Mouse (Mus musculus): ENCODE data around the gene Med13l. TPM values are rescaled to one million over a fixed set of nuclear protein-coding genes. Genes with fewer than 3 reads are reported as not detected.

Gene Med13l
- polyA plus RNA-seq, 1 experiment from 2014 or later = 18.6 TPM

GRCm38 (mm10) chr5:118638534-118639109 is 78.1 kb downstream of the Med13l start:
- Histone ChIP-seq H3K4me2 (ENCODE audit: low read depth, low read length) (no peak overlapping the region), H3K9me3 (ENCODE audit: control insufficient read depth, low read length) (no peaks in the 10 kb centered on the region), H3K9ac (replicated peaks; ENCODE audit: low read depth, low read length) (no peak overlapping the region), H3K27ac (ENCODE audit: low read depth, low read length) (no peak overlapping the region), H3K4me3 (ENCODE audit: low read depth, low read length) (no peak overlapping the region), H3K27me3 (ENCODE audit: control insufficient read depth, insufficient read depth, low read length) (no peaks in the 10 kb centered on the region), H3K4me1 (ENCODE audit: control insufficient read depth, insufficient read depth, low read length) (peaks cover 10% of the 10 kb centered on the region), H3K36me3 (ENCODE audit: control insufficient read depth, insufficient read depth, low read length) (no peaks in the 10 kb centered on the region)
- ATAC-seq (ENCODE audit: low read depth) = no peak
- 79% methylated on average over 9 of the region's 9 CpGs for WGBS

DNA sequence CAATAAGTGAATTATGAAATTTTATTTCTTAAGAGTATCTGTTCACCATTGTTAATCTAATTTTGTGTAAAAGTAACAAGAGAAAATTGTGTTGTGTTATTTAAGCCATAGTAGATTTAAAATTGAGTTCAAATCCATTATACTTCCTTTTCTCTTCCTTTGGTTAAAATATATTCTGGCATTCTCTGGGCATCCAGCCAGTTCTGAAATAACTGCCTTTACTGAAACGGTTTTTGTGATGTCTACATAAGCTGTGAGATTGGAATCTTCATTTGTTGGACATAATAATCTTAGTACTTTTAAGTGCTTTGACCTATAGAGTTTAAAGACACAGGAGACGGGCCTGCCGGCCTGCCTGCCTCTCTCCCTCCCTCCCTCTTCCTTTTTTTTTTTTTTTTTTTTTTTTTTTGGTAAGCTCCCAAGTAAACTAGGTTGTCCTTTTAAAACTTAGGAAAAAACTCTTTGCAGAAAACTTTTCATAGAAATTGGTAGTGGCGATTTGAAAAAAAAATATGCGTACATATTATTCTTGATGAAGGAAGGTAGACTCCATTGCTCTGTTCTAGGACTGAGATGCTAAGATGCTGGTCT is 78.7 kb downstream of the Med13l start:
- no peaks in the 10 kb centered on the region for H3K36me3 ChIP-seq (ENCODE audit: control insufficient read depth, insufficient read depth, low read length)
- H3K27me3 ChIP-seq (ENCODE audit: control insufficient read depth, insufficient read depth, low read length) = no peaks in the 10 kb centered on the region
- 65% methylated on average over 5 of the region's 5 CpGs for WGBS
- no peak for ATAC-seq (ENCODE audit: low read depth)
- no peak overlapping the region for H3K4me3 ChIP-seq (ENCODE audit: low read depth, low read length)
- peaks cover 10% of the 10 kb centered on the region for H3K4me1 ChIP-seq (ENCODE audit: control insufficient read depth, insufficient read depth, low read length)
- H3K4me2 ChIP-seq (ENCODE audit: low read depth, low read length) = no peak overlapping the region
- no peaks in the 10 kb centered on the region for H3K9me3 ChIP-seq (ENCODE audit: control insufficient read depth, low read length)
- H3K27ac ChIP-seq (ENCODE audit: low read depth, low read length) = no peak overlapping the region
- H3K9ac ChIP-seq (replicated peaks; ENCODE audit: low read depth, low read length) = no peak overlapping the region

DNA sequence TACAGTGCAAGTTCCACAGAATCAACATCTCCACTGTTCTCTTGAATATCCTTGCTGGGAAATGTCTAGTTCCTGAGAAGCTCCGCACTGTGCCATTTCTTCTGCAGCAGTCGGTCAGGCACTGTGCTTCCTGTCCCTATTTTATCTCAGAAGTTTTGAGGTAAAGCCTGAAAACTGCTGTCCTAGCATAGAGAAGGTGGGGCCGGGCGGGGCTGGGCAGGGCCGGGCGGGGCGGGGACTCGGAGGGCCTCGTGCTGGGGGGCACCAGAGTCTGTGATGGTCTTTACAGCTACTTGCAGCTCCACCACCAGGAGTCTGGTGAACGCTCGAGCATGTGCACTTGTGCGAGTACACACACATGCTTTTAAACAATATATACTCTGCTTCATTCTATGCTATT is 83.6 kb downstream of the Med13l start:
- peaks cover 4% of the 10 kb centered on the region for H3K4me1 ChIP-seq (ENCODE audit: control insufficient read depth, insufficient read depth, low read length)
- H3K4me2 ChIP-seq (ENCODE audit: low read depth, low read length) = no peak overlapping the region
- no peak overlapping the region for H3K4me3 ChIP-seq (ENCODE audit: low read depth, low read length)
- H3K36me3 ChIP-seq (ENCODE audit: control insufficient read depth, insufficient read depth, low read length) = no peaks in the 10 kb centered on the region
- no peaks in the 10 kb centered on the region for H3K9me3 ChIP-seq (ENCODE audit: control insufficient read depth, low read length)
- no peak overlapping the region for H3K9ac ChIP-seq (replicated peaks; ENCODE audit: low read depth, low read length)
- 89% methylated on average over 12 of the region's 12 CpGs for WGBS
- no peak overlapping the region for H3K27ac ChIP-seq (ENCODE audit: low read depth, low read length)
- ATAC-seq (ENCODE audit: low read depth) = no peak
- no peaks in the 10 kb centered on the region for H3K27me3 ChIP-seq (ENCODE audit: control insufficient read depth, insufficient read depth, low read length)

DNA sequence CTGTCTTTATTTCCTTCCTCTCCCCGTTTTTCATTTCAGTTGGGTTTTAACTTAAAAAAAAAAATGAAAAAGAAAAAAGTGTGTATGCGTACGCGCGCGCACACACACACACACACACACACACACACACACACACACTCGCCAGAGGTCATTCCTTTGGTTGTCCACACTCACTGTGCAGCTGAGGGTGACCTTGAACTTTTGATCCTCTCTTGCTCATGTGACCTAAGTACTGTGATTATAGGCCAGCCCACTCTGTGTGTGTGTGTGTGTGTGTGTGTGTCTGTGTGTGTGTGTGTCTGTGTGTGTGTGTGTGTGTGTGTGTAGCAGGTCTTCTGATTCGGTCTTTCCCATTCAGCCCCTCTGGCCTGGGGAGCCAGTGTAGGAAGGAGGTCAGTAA is 84.0 kb downstream of the Med13l start:
- no peak for ATAC-seq (ENCODE audit: low read depth)
- Histone ChIP-seq H3K4me2 (ENCODE audit: low read depth, low read length) (no peak overlapping the region), H3K36me3 (ENCODE audit: control insufficient read depth, insufficient read depth, low read length) (no peaks in the 10 kb centered on the region), H3K9me3 (ENCODE audit: control insufficient read depth, low read length) (no peaks in the 10 kb centered on the region), H3K9ac (replicated peaks; ENCODE audit: low read depth, low read length) (no peak overlapping the region), H3K4me1 (ENCODE audit: control insufficient read depth, insufficient read depth, low read length) (peaks cover 4% of the 10 kb centered on the region), H3K4me3 (ENCODE audit: low read depth, low read length) (no peak overlapping the region), H3K27ac (ENCODE audit: low read depth, low read length) (no peak overlapping the region), H3K27me3 (ENCODE audit: control insufficient read depth, insufficient read depth, low read length) (no peaks in the 10 kb centered on the region)
- 97% methylated on average over 8 of the region's 8 CpGs for WGBS

- H3K4me2 ChIP-seq (ENCODE audit: low read depth, low read length) = no peak overlapping the region
- no peak for ATAC-seq (ENCODE audit: low read depth)
- peaks cover 4% of the 10 kb centered on the region for H3K4me1 ChIP-seq (ENCODE audit: control insufficient read depth, insufficient read depth, low read length)
- no peaks in the 10 kb centered on the region for H3K36me3 ChIP-seq (ENCODE audit: control insufficient read depth, insufficient read depth, low read length)
- no peaks in the 10 kb centered on the region for H3K9me3 ChIP-seq (ENCODE audit: control insufficient read depth, low read length)
- H3K9ac ChIP-seq (replicated peaks; ENCODE audit: low read depth, low read length) = no peak overlapping the region
- H3K27ac ChIP-seq (ENCODE audit: low read depth, low read length) = no peak overlapping the region
- no peaks in the 10 kb centered on the region for H3K27me3 ChIP-seq (ENCODE audit: control insufficient read depth, insufficient read depth, low read length)
- H3K4me3 ChIP-seq (ENCODE audit: low read depth, low read length) = no peak overlapping the region
- WGBS = 87% methylated on average over 10 of the region's 10 CpGs
Measured at GRCm38 (mm10) chr5:118645196-118645805, 84.8 kb downstream of the Med13l start.

DNA sequence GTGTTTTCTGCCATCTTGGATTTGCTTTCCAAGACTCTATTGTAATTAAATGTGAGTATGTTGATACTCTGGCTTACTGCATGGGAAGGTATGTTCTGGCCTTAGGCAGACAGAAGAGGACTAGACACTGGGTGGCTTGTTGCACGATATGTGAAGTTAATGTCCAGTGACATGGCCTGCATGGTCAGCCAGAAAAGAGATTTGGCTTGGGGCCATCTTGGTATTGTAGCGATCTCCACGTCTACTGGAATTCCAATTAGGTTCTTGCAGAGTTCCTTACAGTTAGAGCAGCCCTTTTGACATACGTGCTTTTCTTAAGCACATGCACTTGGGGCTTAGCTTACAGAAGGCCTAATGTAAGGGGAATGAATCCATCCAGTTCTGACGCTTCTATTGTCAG is 86.4 kb downstream of the Med13l start:
- Histone ChIP-seq H3K9ac (replicated peaks; ENCODE audit: low read depth, low read length) (no peak overlapping the region), H3K36me3 (ENCODE audit: control insufficient read depth, insufficient read depth, low read length) (no peaks in the 10 kb centered on the region), H3K4me3 (ENCODE audit: low read depth, low read length) (no peak overlapping the region), H3K27me3 (ENCODE audit: control insufficient read depth, insufficient read depth, low read length) (no peaks in the 10 kb centered on the region), H3K9me3 (ENCODE audit: control insufficient read depth, low read length) (no peaks in the 10 kb centered on the region), H3K27ac (ENCODE audit: low read depth, low read length) (no peak overlapping the region), H3K4me2 (ENCODE audit: low read depth, low read length) (no peak overlapping the region), H3K4me1 (ENCODE audit: control insufficient read depth, insufficient read depth, low read length) (peaks cover 8% of the 10 kb centered on the region)
- WGBS = 45% methylated on average over 5 of the region's 5 CpGs
- ATAC-seq (ENCODE audit: low read depth) = no peak

DNA sequence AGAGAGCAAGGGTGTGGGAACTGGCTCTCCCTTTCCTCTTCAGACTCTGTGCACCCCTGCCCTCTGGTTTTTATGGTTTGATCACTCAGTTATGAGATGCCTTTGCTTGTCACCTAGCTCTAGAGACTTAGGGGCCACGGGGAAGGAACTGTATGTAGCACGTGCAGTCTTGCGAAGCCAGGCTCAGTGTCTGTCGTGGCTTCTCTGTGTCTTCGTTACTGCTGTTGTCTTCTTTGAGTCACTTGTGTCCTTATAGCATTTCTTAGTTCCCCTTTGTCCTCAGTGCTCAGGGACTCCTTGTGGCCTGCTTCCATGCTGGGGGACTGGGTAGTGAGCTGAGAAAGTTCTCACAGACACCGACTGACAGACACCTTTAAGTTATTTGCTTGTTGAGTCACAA is 86.9 kb downstream of the Med13l start:
- Histone ChIP-seq H3K9me3 (ENCODE audit: control insufficient read depth, low read length) (no peaks in the 10 kb centered on the region), H3K27me3 (ENCODE audit: control insufficient read depth, insufficient read depth, low read length) (no peaks in the 10 kb centered on the region), H3K36me3 (ENCODE audit: control insufficient read depth, insufficient read depth, low read length) (no peaks in the 10 kb centered on the region), H3K4me1 (ENCODE audit: control insufficient read depth, insufficient read depth, low read length) (peaks cover 8% of the 10 kb centered on the region), H3K4me2 (ENCODE audit: low read depth, low read length) (no peak overlapping the region), H3K4me3 (ENCODE audit: low read depth, low read length) (no peak overlapping the region), H3K27ac (ENCODE audit: low read depth, low read length) (no peak overlapping the region), H3K9ac (replicated peaks; ENCODE audit: low read depth, low read length) (no peak overlapping the region)
- 66% methylated on average over 6 of the region's 6 CpGs for WGBS
- ATAC-seq (ENCODE audit: low read depth) = no peak

GRCm38 (mm10) chr5:118649215-118650006 is 88.9 kb downstream of the Med13l start:
- Histone ChIP-seq H3K27ac (ENCODE audit: low read depth, low read length) (no peak overlapping the region), H3K4me1 (ENCODE audit: control insufficient read depth, insufficient read depth, low read length) (peaks cover 10% of the 10 kb centered on the region), H3K27me3 (ENCODE audit: control insufficient read depth, insufficient read depth, low read length) (no peaks in the 10 kb centered on the region), H3K9me3 (ENCODE audit: control insufficient read depth, low read length) (no peaks in the 10 kb centered on the region), H3K4me3 (ENCODE audit: low read depth, low read length) (no peak overlapping the region), H3K36me3 (ENCODE audit: control insufficient read depth, insufficient read depth, low read length) (no peaks in the 10 kb centered on the region), H3K4me2 (ENCODE audit: low read depth, low read length) (no peak overlapping the region), H3K9ac (replicated peaks; ENCODE audit: low read depth, low read length) (no peak overlapping the region)
- no peak for ATAC-seq (ENCODE audit: low read depth)
- WGBS = 79% methylated on average over 10 of the region's 10 CpGs

DNA sequence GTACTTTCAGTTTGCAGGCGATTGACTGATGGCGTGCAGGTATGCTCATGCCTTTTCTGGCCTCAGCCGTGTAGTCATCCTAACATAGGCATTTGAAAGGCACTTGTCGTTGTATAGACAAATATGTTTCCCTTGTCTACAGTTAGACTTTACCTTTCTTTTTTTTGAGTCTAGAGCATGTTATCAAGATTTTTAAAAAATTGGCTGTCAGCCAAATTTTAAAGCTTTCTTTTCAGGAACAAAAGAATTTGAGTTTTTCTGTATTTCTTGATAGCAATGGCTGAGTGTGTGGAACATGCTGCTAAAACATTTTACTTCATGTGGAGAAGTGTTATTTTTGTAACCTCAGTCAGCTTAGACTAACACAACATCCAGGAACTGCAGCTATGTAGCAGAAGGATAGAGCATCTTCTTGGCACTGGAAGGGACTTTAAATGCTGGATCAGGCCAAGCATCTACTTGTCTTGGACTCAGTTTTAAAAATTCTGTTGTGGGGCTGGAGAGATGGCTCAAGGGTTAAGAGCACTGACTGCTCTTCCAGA is 89.6 kb downstream of the Med13l start:
- no peak overlapping the region for H3K9ac ChIP-seq (replicated peaks; ENCODE audit: low read depth, low read length)
- H3K36me3 ChIP-seq (ENCODE audit: control insufficient read depth, insufficient read depth, low read length) = no peaks in the 10 kb centered on the region
- H3K4me1 ChIP-seq (ENCODE audit: control insufficient read depth, insufficient read depth, low read length) = peaks cover 17% of the 10 kb centered on the region
- H3K4me2 ChIP-seq (ENCODE audit: low read depth, low read length) = no peak overlapping the region
- no peak overlapping the region for H3K27ac ChIP-seq (ENCODE audit: low read depth, low read length)
- no peaks in the 10 kb centered on the region for H3K9me3 ChIP-seq (ENCODE audit: control insufficient read depth, low read length)
- no peaks in the 10 kb centered on the region for H3K27me3 ChIP-seq (ENCODE audit: control insufficient read depth, insufficient read depth, low read length)
- H3K4me3 ChIP-seq (ENCODE audit: low read depth, low read length) = no peak overlapping the region
- 85% methylated on average over 4 of the region's 4 CpGs for WGBS
- no peak for ATAC-seq (ENCODE audit: low read depth)

Data from neural tube, embryonic 14.5 days (tissue).